Mouse (Mus musculus) liver, embryonic 14.5 days (tissue): Measurements from ENCODE around the gene Coro1a.

ENCODE experiments used
- CTCF ChIP-seq: IDR thresholded peaks from 2 replicates; pipeline ENCODE4 v1.5.1; 2016; ENCODE audit warnings: antibody characterized with exemption, low read depth, control low read depth
- EP300 ChIP-seq: IDR thresholded peaks from 2 replicates; pipeline ENCODE4 v1.6.1; 2016; ENCODE audit warnings: antibody characterized with exemption, low read depth

- TF ChIP-seq CTCF (peak; percentile 94), EP300 (no peak)
These were observed 47.3 kb upstream of the Coro1a start for GRCm38 (mm10) chr7:126754866-126755265.
